In the genomic region with DNA sequence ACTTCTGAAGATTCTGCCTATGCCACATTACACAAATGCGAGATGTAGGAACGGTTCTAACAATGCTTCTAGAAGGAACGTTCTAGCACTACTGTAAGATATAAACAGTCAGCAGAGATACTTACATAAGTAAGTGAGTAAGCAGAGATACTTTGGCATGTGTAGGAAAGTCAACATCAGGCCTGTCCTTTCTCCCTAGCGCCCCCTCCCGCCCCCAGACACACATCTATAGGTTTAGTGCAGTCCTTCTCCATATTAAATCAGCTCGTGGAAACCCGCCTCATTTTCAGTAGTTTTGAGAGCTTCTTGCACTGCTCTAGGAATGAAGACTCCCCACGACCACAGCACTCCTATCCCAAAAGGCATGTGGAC, we compare ENCODE assay signal across 8 mouse cellular contexts. TPM values are rescaled to one million over a fixed set of nuclear protein-coding genes. Genes with fewer than 3 reads are reported as not detected.
DNase-seq lines count a peak whose midpoint lies in the region; ATAC-seq and TF ChIP-seq lines count a peak whose summit lies in the region.

No protein-coding gene starts in this region.

- peaks cover 17% of the 10 kb centered on the region for H3K4me1 ChIP-seq in embryonic facial prominence, embryonic 10.5 days
- H3K4me1 ChIP-seq in hindbrain, embryonic 12.5 days: 0 out of 2 replicates have a peak, but pooled peaks cover 8% of the 10 kb centered on the region
- H3K4me1 ChIP-seq in liver, embryonic 14.5 days (replicated peaks; ENCODE audit: control insufficient read depth in 2 of 2, insufficient read depth in 2 of 2, low read length in 1 of 2): peaks cover 10 to 13% of the 10 kb centered on the region in 2 experiments; a peak in 3 of 4 replicates
- no peaks in the 10 kb centered on the region for H3K4me1 ChIP-seq in neural tube, embryonic 14.5 days (ENCODE audit: control insufficient read depth, insufficient read depth, low read length)

- H3K27me3 ChIP-seq in embryonic facial prominence, embryonic 10.5 days (replicated peaks; ENCODE audit: low read depth, poor library complexity, severe bottlenecking): peaks cover 22% of the 10 kb centered on the region
- H3K27me3 ChIP-seq in hindbrain, embryonic 12.5 days: peaks cover 11% of the 10 kb centered on the region; the same call in 1 of the 2 replicates
- no peaks in the 10 kb centered on the region for H3K27me3 ChIP-seq in liver, embryonic 14.5 days (ENCODE audit: control insufficient read depth, insufficient read depth, low read length)
- H3K27me3 ChIP-seq in neural tube, embryonic 14.5 days (ENCODE audit: control insufficient read depth, insufficient read depth, low read length): no peaks in the 10 kb centered on the region

- peak; percentile 63 for DNase-seq in cerebellum, adult 9-10 months
- no peak for DNase-seq in cerebellum, adult 11-12 months
- DNase-seq in CD4-positive helper T cell, adult 2 months (ENCODE audit: low read depth, low spot score): peak; percentile 75
- peak; percentile 71 for DNase-seq in embryonic facial prominence, embryonic 10.5 days (ENCODE audit: low spot score)
- peak in 2 of 3 experiments; percentile 52 to 58 for DNase-seq in liver, embryonic 14.5 days (ENCODE audit: low read depth in 3 of 3, low spot score in 3 of 3)
- peak; percentile 84 to 85 for DNase-seq in thymus, postnatal 36 days

- ATAC-seq in hindbrain, embryonic 12.5 days (ENCODE audit: low FRiP score): no peak
- peak; percentile 74 for ATAC-seq in liver, embryonic 14.5 days (ENCODE audit: insufficient read depth)
- ATAC-seq in neural tube, embryonic 14.5 days (ENCODE audit: low read depth): peak; percentile 5

- peak overlapping the region; percentile 63 for H3K9ac ChIP-seq in hindbrain, embryonic 12.5 days
- H3K9ac ChIP-seq in liver, embryonic 14.5 days (replicated peaks): peak overlapping the region; percentile 90
- peak overlapping the region; percentile 30; the same call in 1 of the 2 replicates for H3K9ac ChIP-seq in neural tube, embryonic 14.5 days (replicated peaks; ENCODE audit: low read depth, low read length)

- WGBS in embryonic facial prominence, embryonic 10.5 days: 15% methylated on average over 8 of the region's 8 CpGs
- 14% methylated on average over 8 of the region's 8 CpGs for WGBS in hindbrain, embryonic 12.5 days
- WGBS in liver, embryonic 14.5 days (ENCODE audit: insufficient replicate concordance): 10% methylated on average over 8 of the region's 8 CpGs
- 16% methylated on average over 8 of the region's 8 CpGs for WGBS in neural tube, embryonic 14.5 days

- peak overlapping the region; percentile 84 for H3K4me2 ChIP-seq in hindbrain, embryonic 12.5 days (replicated peaks)
- H3K4me2 ChIP-seq in liver, embryonic 14.5 days (ENCODE audit: low read depth): peak overlapping the region; percentile 98
- H3K4me2 ChIP-seq in neural tube, embryonic 14.5 days (ENCODE audit: low read depth, low read length): peak overlapping the region; percentile 63

- no peak for TF ChIP-seq EP300 in liver, embryonic 14.5 days (IDR thresholded peaks at IDR 0.05; ENCODE audit: low read depth)

- peak overlapping the region; percentile 89 for H3K27ac ChIP-seq in embryonic facial prominence, embryonic 10.5 days (replicated peaks)
- H3K27ac ChIP-seq in hindbrain, embryonic 12.5 days: peak overlapping the region; percentile 89; the same call in 1 of the 2 replicates
- H3K27ac ChIP-seq in liver, embryonic 14.5 days: peak overlapping the region; percentile 74
- H3K27ac ChIP-seq in neural tube, embryonic 14.5 days (ENCODE audit: low read depth, low read length): peak overlapping the region; percentile 67; the same call in 1 of the 2 replicates

- H3K4me3 ChIP-seq in embryonic facial prominence, embryonic 10.5 days: peak overlapping the region; percentile 66
- peak overlapping the region; percentile 43 for H3K4me3 ChIP-seq in hindbrain, embryonic 12.5 days
- H3K4me3 ChIP-seq in liver, embryonic 14.5 days (ENCODE audit: insufficient read depth in 1 of 2, low read depth in 2 of 2, low read length in 2 of 2): peak overlapping the region; percentile 70 to 74
- H3K4me3 ChIP-seq in neural tube, embryonic 14.5 days (ENCODE audit: low read depth, low read length): peak overlapping the region; percentile 43

- no peaks in the 10 kb centered on the region for H3K9me3 ChIP-seq in embryonic facial prominence, embryonic 10.5 days
- no peaks in the 10 kb centered on the region for H3K9me3 ChIP-seq in hindbrain, embryonic 12.5 days (replicated peaks)
- H3K9me3 ChIP-seq in liver, embryonic 14.5 days (ENCODE audit: control insufficient read depth, low read length): no peaks in the 10 kb centered on the region
- no peaks in the 10 kb centered on the region for H3K9me3 ChIP-seq in neural tube, embryonic 14.5 days (ENCODE audit: control insufficient read depth, low read length)

- TF ChIP-seq CTCF in liver, embryonic 14.5 days (IDR thresholded peaks at IDR 0.05; ENCODE audit: low read depth): no peak; the same call in 1 of the 2 replicates

- no peaks in the 10 kb centered on the region for H3K36me3 ChIP-seq in embryonic facial prominence, embryonic 10.5 days (replicated peaks)
- no peaks in the 10 kb centered on the region for H3K36me3 ChIP-seq in hindbrain, embryonic 12.5 days
- H3K36me3 ChIP-seq in liver, embryonic 14.5 days (replicated peaks; ENCODE audit: control insufficient read depth, insufficient read depth, low read depth): no peaks in the 10 kb centered on the region
- no peaks in the 10 kb centered on the region for H3K36me3 ChIP-seq in neural tube, embryonic 14.5 days (ENCODE audit: control insufficient read depth, insufficient read depth, low read length)

RNA-seq across cellular contexts. Expression of gene Hist2h2bb, which starts 7.9 kb away (rescaled TPM):
- 5.8 and 11.3 TPM in 2 replicates for polyA plus RNA-seq in embryonic facial prominence, embryonic 10.5 days (2016; fragmentation: Nextera tagmentation; extraction: Ambion mirVana)
- 8.6 and 14.4 TPM in 2 replicates for polyA plus RNA-seq in hindbrain, embryonic 12.5 days (2016; fragmentation: Nextera tagmentation; extraction: Ambion mirVana)
- 9.5 and 16.9 TPM in 2 replicates for polyA plus RNA-seq in liver, embryonic 14.5 days (2012; rRNA removed)
- polyA plus RNA-seq in liver, embryonic 14.5 days (2014; fragmentation: Nextera tagmentation; extraction: Ambion mirVana): 23.3 and 24.5 TPM in 2 replicates
- 2.0 and 2.8 TPM in 2 replicates for polyA plus RNA-seq in neural tube, embryonic 14.5 days (2014; fragmentation: Nextera tagmentation; extraction: Ambion mirVana)

RNA-seq across cellular contexts. Expression of gene Hist2h3b, which starts 9.0 kb away (rescaled TPM):
- 44.4 and 48.2 TPM in 2 replicates for polyA plus RNA-seq in embryonic facial prominence, embryonic 10.5 days (2016; fragmentation: Nextera tagmentation; extraction: Ambion mirVana)
- 39.7 and 58.2 TPM in 2 replicates for polyA plus RNA-seq in hindbrain, embryonic 12.5 days (2016; fragmentation: Nextera tagmentation; extraction: Ambion mirVana)
- 68.0 and 127 TPM in 2 replicates for polyA plus RNA-seq in liver, embryonic 14.5 days (2012; rRNA removed)
- 91.2 and 100 TPM in 2 replicates for polyA plus RNA-seq in liver, embryonic 14.5 days (2014; fragmentation: Nextera tagmentation; extraction: Ambion mirVana)
- 5.3 and 11.5 TPM in 2 replicates for polyA plus RNA-seq in neural tube, embryonic 14.5 days (2014; fragmentation: Nextera tagmentation; extraction: Ambion mirVana)

RNA-seq across cellular contexts. Expression of gene Hist2h4, which starts 14.3 kb away (rescaled TPM):
- polyA plus RNA-seq in embryonic facial prominence, embryonic 10.5 days (2016; fragmentation: Nextera tagmentation; extraction: Ambion mirVana): 12.8 TPM in 2 replicates
- 5.0 and 10.9 TPM in 2 replicates for polyA plus RNA-seq in hindbrain, embryonic 12.5 days (2016; fragmentation: Nextera tagmentation; extraction: Ambion mirVana)
- 12.2 and 16.3 TPM in 2 replicates for polyA plus RNA-seq in liver, embryonic 14.5 days (2012; rRNA removed)
- polyA plus RNA-seq in liver, embryonic 14.5 days (2014; fragmentation: Nextera tagmentation; extraction: Ambion mirVana): 15.1 TPM in 2 replicates
- 4.2 TPM in 2 replicates for polyA plus RNA-seq in neural tube, embryonic 14.5 days (2014; fragmentation: Nextera tagmentation; extraction: Ambion mirVana)

RNA-seq across cellular contexts. Expression of gene Fcgr1, which starts 16.4 kb away (rescaled TPM):
- 1.0 and 1.3 TPM in 2 replicates for polyA plus RNA-seq in embryonic facial prominence, embryonic 10.5 days (2016; fragmentation: Nextera tagmentation; extraction: Ambion mirVana)
- 2.0 TPM in 2 replicates for polyA plus RNA-seq in hindbrain, embryonic 12.5 days (2016; fragmentation: Nextera tagmentation; extraction: Ambion mirVana)
- 2.8 and 3.3 TPM in 2 replicates for polyA plus RNA-seq in liver, embryonic 14.5 days (2012; rRNA removed)
- polyA plus RNA-seq in liver, embryonic 14.5 days (2014; fragmentation: Nextera tagmentation; extraction: Ambion mirVana): 4.8 and 5.6 TPM in 2 replicates
- polyA plus RNA-seq in neural tube, embryonic 14.5 days (2014; fragmentation: Nextera tagmentation; extraction: Ambion mirVana): 0.37 and 1.7 TPM in 2 replicates

RNA-seq across cellular contexts. Expression of gene Hist2h3c1, which starts 30.9 kb away (rescaled TPM):
- 0.52 and 0.81 TPM in 2 replicates for polyA plus RNA-seq in embryonic facial prominence, embryonic 10.5 days (2016; fragmentation: Nextera tagmentation; extraction: Ambion mirVana)
- 0.71 and 0.91 TPM in 2 replicates for polyA plus RNA-seq in hindbrain, embryonic 12.5 days (2016; fragmentation: Nextera tagmentation; extraction: Ambion mirVana)
- 2.4 and 3.6 TPM in 2 replicates for polyA plus RNA-seq in liver, embryonic 14.5 days (2012; rRNA removed)
- polyA plus RNA-seq in liver, embryonic 14.5 days (2014; fragmentation: Nextera tagmentation; extraction: Ambion mirVana): 2.6 and 5.7 TPM in 2 replicates
- 0.18 and 0.67 TPM in 2 replicates for polyA plus RNA-seq in neural tube, embryonic 14.5 days (2014; fragmentation: Nextera tagmentation; extraction: Ambion mirVana)

Comparison
In these comparisons a context has a peak if more than half of its experiments do, and no peak if none do; other contexts are left out.
1. H3K9ac ChIP-seq: peak in every context shown above with its lines; median percentile 90 in liver, embryonic 14.5 days; 63 in hindbrain, embryonic 12.5 days; 30 in neural tube, embryonic 14.5 days.